Mouse (Mus musculus) urinary bladder, postnatal 14 days (tissue): ENCODE measurements at regions not wholly inside any gene's neighbourhood (a gene's known extent, or its start where the extent isn't known, plus 50 kb on each side); places are given as distances from the start of the nearest gene placed in this dataset.
"Not testable (repeated sequence)": the region's sequence is repeated elsewhere in the genome, so short reads cannot be mapped to it uniquely, and the experiment has no call there.

Source experiments
- DNase-seq: peaks from one replicate; pipeline ENCODE4 v3.0.0; 2021; ENCODE audit warnings: low spot score

DNA sequence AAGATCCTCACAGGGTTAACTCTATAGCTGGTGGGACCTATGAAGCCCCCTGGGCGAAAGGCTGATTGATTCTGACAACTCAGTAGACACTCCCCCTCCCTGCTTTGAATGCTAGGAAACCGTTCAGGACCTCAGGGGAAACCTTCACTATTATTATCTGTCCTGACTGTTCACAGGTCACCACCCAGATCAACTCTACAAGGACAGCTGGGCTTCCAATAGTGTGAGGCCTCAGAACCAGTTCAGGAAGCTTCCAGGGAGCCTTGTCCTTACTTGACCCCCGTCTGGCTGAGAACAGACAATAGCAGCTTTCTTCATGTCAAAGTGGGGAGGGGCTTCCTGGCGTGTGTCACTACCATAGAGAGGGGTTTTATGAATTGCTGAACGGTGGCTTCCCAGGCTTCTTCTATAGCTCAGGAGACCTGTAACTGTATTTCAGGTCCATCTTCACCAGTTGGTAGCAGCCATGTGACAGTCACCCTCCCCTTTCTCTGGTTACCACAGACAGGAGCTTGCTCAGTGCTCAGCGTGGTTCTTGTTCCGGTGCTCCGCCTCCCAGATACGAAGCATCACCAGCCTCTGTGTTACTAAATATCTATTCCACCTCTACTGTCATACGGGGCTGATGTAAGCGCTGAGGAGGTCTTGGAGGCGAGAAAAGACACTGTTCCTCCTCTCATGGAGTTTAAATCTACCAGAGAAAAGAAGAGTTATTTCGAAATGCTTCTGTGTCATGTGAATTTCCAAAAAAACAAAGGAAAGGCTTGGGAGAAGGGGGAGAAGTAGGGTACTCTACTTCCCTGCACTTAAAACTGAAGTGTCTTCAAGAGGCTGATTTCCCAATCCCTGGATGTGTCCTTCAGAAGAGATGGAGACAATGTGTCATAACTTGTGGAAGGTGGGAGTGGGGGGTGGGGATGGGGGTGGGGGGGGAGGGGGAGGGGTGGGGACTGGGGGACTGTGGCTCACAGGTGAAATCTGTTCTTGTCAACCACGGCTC is 96.9 kb downstream of the Vcpkmt start:
- no peak for DNase-seq

DNA sequence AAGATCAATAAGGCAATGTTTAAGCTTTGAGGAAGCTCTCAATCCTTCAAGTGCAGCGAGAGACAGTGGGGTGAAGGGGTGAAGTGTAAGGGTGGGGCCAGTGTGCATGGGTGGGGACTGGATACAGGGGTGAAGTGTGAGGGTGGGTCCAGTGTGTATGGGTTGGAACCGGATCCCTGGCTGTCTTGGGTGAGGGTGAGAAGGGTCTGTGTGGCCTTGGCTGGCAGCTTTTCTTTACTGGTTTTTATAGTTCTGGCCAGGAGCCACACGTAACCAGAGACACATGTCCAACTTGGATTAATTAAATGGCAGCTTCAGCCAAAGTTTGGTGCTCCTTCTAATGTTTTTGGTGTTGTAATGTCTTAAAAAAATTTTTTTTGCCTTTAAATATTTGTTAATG is 101.4 kb downstream of the Vcpkmt start:
- no peak for DNase-seq

DNA sequence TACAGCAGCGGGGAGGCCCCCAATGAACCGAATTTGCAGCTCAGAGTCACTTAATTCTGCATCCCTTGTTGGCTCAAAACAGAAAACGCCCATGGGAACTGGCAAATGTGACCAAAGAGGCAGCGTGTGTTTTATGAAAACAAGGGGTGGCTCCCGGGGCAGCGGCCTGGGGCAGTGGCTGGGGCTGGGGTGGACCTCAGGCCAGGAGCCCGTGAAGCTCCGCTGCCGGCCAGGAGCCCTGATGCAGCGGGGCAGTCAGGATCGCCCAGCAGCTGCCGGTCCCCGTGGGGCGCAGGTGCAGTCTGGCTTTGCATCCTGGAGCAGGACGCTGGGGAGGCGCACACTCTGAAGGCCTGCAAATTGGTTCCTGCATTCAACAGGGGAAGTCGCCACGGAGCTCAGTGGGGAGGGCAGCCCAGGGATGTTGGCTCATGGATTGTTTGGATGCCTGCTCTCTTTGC is 104.4 kb upstream of the Gm9887 start:
- DNase-seq = no peak

DNA sequence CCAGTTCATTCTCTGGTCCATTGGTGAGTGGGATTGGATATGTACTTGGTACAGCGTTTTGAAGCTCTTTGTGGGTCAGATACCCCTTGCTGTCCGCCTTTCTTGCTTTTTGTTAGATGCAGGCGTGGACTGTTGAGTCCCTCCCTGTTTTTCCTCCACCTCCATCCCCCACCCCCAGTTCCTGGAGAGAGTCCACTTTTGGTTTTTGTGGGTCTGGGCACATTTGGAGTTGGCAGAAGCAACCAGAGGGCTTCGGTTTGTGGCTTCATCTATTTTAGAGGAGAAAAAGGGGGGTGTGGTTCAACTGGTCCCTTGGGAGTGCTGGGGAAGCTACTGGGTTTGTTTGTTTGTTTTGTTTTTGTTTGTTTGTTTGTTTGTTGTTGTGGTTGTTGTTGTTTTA is 103.9 kb upstream of the Gm9887 start:
- no peak for DNase-seq

DNA sequence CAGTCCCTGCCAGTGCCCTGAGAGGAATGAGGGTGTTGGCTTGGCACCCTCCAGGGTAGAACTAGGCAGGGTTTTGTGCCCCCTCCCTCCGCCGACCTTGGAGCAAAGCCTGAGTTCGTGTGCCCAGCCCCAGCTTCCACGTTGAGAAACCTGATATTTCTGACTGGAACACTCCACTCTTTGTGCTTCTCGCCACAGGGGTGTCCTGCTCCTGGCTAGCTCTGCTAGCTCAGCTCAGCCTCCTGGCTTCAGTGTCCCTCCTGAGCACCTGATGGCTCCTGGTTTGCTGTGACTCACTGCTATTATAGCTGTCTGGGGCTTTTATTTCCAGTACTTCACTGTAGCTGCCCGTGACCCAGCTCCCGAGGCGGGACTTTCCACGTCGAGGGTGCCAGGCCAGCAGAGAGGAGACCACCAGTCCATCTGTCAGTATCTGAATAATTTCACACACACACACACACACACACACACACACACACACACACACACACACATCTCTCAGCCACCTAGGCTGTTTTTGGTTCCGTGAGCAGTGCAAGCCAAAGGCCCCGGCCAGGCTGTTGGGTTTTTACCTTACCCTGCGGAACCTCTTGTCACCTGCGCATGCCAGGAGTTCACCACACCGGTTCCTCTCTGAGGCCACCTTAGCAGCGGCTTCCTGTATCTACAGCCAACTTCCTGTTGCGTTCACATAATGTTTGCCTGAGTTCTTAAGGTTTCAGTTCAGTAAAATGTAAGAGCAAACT is 102.8 kb upstream of the Gm9887 start:
- no peak for DNase-seq

DNA sequence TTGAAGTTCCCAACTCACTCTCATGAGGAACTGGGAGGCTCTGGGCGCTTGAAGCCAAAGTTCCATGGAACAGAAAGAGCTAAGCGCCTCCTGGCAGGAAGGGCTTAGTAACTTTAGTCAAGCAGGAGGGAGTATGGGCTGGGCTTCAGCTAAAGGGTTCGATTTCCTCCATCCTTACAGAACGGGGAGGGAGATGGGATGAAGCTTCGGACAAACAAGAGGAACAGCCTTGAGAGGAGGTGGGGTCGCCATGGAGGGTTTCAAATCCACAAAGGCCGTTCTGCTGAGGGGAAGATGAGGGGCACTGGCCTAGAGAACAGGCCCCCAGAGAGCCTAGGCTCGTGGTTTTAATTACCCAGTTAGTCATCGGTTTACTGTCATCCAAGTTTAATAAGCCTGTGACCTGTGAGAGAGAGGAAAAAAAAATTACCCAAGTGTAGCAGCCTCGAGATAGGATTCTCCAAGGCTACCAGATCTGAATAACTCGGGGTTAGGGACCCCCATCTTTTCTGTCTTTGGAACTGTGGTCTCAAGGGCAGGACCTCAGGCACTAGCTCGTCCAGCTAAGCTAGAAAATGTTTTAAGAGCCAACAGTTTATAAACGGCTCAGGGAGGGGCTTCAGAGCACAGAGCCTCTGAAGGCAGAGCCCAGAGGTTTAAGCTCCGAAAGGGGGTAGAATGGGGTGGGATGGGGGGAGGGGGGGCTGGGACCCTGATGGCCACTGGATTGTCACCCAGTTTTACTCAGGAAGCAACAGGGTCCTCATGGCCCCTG is 102.1 kb upstream of the Gm9887 start:
- DNase-seq = peak; percentile 54

DNA sequence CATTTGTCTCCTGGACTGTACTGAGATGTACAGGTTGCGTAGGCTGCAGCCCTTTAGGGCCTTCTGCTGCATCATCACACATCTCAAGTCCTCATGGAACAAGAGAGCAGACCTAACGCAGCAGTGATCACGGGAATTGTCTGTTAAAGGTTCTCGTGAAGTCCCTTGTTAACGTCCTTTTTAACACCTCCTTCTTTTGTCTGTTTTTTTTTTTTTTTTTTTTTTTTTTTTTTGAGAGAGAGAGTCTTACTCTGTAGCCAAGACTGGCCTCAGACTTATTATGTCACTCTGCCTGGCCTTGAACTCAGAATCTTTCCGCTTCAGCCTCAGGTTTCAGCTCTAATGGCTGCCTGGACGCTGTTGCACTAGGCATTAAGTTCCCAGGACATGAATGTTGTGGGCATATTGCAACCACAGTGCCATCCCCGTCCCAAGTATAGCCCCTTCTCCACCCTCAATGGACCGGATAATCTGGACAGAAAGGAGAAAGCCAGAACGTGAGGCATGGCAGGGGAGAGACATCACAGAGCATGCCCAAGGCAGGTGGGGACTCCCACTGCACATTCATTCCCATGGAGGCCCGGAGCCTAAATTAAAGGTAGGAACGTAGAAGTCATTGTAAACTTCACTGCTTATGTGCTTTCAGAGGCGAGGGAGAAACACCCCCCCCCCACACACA is 101.3 kb upstream of the Gm9887 start:
- no peak for DNase-seq

DNA sequence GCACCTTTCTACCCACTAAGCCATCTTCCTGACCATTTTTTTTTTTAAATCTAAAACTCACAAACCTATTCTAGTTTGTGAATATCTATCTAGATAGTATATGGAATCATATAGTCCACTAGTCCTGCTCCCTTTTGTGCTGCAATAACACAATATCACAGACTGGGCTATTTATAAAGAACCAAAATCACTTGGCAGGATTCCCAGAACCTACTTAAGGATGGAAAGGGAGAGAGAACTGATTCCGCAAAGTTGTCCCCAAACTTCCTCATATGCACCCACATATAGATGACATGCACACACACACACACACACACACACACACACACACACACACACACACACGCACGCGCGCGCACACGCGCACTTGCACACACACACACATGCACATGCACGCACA is 100.7 kb upstream of the Gm9887 start:
- DNase-seq = no peak

DNA sequence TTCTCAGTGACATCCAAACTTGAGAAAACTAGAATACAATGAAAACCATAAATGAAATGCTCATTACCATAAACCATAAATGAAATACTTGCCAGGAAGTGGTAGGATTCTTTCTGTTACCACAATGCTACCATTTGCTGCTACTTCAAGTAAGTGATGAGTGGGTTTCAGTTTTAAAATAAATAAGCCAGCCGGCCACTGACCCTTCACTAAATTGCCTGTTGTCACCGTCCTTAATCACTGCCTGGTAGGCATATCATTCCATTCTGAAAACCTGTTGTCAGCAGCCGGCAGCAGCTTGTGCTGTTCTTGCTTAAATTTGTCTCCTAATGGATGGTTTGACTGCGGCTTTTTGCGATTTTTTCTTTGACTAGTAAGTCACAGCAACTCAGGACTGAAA is 99.6 kb upstream of the Gm9887 start:
- DNase-seq = no peak

DNA sequence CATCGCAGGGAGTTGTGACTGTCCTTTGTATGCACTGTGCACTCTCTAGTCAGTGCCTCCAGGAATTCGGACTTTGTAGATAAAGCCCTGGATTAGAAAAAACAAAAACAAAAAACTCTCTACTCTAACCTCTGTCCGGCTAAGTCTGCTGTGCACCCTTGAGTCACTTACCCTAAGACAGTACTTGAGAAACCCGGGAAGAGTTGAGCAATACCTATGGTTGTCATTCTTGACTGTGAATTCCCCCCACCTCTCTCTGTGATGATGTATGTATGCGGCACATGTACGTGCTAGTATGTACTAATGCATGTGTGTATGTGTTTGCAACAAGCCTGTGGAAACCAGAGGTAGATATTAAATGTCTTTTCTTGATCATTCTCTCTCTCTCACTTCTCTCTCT is 96.7 kb upstream of the Gm9887 start:
- no peak for DNase-seq

DNA sequence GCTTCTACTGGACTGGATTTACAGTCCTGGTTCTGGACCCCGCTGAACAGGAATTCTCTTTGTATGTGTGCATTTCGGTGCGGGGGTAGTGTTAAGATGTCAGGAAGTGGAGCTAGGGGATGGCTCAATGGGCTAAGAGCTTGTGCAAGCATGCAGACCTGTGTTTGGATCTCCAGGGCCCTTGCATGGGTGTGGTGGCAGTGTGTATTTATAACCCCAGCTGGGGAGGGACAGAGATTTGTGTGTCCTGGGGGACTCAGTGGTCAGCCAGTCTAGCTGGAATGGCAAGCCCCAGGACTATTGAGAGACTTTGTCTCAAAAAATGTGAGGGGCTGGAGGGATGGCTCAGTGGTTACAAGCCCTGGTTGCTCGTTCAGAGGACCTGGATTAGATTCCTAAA is 95.1 kb upstream of the Gm9887 start:
- DNase-seq = no peak

DNA sequence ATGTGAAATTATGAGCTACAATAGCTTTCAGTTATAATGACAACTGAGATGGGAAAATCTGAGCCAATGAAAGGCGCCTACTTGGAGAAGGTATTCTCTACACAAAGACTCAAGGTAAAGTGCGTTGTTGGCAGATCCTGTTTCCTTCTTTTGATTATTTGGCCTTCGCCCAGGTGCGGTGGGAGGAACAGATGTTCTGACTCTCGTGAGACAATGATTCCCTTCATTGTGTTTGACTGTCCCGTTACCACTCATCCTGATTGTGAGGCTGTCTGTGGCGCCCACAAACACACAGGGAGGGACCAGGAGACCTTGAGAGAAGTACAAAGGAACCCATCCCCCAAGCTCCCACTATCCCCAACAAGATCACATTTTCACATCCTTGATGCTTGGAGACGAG is 92.6 kb upstream of the Gm9887 start:
- no peak for DNase-seq

DNA sequence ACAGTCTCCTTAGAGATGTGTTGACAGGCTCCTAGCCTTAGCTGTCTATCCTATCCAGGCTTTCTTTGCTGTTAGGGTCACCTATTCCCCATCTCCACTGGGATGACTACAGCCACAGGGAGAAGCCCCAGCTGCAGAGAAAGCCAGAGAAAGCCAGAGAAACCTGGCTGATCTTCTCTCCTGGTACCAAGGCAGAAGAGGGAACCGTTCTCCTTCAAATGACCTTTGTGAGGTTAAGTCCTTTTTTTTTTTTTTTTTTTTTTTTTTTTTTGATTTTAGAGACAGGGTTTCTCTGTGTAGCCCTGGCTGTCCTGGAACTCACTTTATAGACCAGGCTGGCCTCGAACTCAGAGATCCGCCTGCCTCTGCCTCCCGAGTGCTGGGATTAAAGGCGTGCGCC is 91.1 kb upstream of the Gm9887 start:
- DNase-seq = not testable (repeated sequence)

DNA sequence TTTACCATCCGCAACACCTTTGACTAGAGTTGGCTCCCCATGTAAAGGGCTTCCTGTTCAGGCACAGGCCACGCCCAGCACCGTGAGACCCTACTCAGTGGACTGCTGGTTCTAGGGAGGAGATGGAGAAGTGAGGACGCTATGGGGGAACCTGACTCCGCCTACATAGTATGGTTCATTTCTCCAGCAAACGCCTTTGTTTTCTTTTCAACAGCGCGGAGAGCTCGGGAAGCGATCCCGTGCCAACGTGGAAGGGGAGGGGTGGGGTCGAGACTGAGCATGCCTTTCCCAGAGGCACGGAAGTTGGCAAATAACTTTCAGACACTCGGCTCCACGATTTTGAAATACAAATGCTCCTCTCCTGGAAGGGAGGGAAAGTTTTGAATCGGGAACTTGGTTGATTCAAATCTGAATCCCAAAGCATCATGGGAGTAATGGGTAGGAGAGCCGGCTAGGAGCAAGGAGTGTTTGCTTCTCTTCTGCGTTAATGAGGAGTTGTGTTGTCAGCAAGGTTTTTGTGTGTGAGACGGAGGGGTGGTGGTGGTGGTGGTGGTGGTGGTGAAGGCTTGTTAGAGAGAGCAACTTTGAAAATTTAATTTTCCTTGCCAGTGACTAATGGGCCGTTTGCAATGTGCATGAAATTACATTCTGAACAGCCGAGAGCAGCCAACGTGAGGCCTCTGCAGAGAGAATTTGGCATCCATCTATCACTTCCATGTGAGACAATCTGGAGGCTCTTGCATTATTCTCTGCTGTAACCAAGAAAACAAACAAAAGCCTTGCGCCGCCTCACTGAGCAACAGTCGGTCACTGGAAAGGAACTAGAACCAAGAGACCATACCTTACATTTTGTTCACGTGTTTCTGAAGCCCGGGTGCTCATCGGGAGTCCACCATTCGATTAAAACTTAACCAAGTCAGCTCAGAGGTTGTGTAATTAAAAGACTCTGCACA is 89.9 kb upstream of the Gm9887 start:
- DNase-seq = peak; percentile 55

DNA sequence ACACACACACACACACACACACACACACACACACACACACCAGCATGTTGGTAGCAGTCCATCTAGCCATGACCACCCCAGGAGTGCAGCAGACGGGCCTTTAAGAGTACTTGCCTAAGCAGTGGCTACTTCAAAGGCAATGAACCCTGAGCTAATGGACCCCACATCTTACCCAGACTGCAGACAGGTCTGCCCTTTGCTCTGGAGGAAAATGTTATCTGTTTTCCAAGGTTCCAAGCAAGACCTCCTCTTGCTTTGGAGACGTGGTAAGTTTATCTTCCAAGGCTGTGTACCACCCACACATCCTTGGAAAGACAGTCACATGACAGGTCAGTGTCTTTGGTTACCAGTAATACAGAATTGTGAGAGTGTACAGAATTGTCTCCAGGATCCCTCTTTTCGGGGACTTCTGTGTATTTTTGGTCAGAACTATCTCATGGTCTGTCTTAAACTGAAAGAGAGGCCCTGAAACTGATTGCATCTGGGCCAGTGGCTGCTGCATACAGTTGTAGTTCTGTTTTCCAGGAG is 88.4 kb upstream of the Gm9887 start:
- no peak for DNase-seq

DNA sequence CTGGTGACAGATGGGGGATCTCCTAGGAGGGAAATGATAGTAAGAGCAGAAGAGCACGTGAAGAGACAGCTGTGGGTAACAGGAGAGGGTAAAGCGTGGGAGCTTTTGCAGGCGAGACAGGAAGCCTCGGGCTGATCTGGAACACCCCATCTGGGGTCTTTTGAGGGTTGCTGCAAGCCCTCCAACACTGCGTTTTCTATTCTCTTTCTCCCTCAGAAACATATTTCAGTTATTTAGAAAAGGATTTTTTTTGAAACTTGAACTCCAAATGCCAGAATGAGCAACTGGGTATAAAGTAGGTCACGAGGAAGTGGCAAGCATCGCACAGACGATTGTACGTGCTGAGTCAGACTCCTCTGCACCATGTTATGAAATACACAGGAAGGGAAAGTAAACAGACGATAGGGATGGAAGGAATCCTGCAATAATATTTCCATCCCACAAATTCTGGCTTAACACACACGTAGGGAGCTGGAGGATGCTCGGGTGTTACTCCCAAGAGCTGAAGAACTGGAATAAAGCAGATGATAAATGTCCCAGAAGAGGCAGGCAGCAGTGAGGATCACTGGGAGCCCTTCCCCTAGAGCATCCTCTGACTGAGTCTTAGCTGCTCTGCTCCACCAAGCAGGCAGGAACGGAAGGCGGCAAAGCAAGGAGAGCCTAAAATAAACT is 86.0 kb upstream of the Gm9887 start:
- DNase-seq = peak; percentile 62

DNA sequence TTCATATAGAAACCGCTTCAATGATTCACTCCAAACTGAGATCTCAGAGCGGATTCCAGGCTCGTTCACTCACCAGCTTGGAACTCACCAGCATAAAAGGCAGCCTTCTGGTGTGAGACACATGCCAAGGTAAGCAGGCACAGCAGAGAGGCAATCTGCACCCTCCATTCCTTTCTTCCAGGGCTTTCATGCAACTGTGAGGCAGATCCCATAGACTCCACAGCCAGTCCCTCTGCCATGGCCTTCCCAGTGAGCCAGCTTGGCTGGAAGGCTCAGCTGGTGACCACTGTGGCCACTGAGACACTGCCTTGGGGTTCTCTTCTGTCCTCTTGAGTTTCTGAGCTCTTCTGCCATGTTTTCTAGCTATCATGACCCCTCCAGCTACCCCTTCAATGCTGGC is 84.5 kb upstream of the Gm9887 start:
- no peak for DNase-seq

DNA sequence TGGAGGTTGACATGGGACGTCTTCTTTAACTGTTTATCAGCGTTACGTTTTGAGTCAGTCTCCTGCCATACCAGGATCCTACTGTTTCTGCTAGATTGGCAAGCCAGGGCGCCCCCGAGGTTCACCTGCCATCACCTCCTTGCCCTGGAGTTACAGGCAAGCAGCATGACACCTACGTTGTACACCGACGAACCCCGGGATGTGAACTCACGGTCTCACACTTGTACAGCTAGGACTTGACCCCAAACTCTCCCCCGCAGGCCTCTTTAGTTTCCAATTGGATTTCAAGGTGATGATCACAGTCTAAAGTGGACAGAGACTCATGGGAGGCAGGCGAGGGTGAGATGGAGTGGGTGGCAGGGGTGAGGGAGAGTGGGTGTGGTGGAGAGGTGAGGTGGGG is 83.9 kb upstream of the Gm9887 start:
- no peak for DNase-seq

DNA sequence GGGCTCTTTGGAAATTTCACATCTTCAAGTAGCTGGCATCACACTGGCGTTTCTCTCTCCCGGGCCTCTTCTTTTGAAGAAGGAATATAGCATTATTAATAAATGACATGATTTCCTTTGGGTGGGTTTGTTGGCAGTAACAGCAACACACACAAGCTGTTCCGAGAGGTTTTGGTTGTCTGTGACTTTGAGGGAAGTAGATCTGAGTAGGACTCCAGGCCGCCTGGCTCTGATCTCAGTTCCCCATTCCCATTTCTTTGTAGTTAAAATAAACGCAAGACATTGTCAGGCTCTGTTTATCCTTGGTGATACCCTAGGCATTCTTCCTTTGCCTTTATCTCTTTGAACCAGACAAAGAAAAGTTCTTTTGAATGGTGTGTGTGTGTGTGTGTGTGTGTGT is 83.3 kb upstream of the Gm9887 start:
- no peak for DNase-seq

DNA sequence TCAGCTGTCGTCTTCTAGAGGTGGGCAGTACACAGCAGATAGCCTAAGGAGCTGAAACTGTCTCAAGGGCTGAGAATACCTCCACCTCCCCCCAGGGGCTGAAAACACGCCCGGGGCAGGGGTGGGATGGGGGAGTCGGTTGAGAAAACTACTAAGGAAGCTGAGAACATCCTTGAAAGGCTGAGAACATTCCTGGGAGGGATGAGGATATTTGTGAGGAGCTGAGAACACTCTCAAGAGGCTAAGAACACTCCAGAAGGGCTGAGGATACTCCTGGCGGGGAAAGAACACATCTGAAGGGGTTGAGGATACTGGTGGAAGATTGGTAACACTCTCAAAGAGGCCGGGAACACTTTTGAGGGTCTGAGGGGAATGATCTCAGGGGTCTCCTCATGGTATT is 81.3 kb upstream of the Gm9887 start:
- DNase-seq = no peak
